Comparison of ENCODE assay signal across 25 mouse cellular contexts in the genomic region with DNA sequence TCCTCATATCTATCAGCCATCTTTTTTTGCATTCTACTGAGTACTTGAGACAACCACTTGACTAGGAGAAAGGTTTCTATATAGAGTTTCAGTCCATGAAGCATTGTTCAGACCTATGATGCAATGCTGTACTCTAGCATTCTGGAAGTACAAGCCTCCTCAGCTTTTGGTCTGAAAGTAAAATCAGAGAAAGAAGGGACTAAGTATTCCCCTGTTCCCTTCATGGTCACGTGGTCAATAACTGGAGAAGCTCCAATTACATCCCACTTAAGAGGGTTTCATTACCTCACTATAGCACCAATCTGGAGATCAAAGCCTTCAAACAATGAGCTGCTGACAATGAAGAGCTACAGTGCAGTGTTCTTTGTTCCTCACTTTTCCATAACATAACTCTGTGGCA.
DNase-seq lines count a peak whose midpoint lies in the region; ATAC-seq and TF ChIP-seq lines count a peak whose summit lies in the region.
"Had no signal": no experiment of that assay in that cellular context is flagged by ENCODE, and none has a peak within 500 bp of the region (broad histone marks: within the 10 kb centered on the region; RNA-seq: fewer than 3 reads in every experiment).

No protein-coding gene starts in this region.

- no peak for TF ChIP-seq CTCF in lung, embryonic 14.5 days (IDR thresholded peaks at IDR 0.05; ENCODE audit: low read depth)
- TF ChIP-seq CTCF in lung, postnatal 0 days (IDR thresholded peaks at IDR 0.05): no peak
- no peak for TF ChIP-seq CTCF in lung, adult 2 months (IDR thresholded peaks at IDR 0.05; ENCODE audit: insufficient read depth, low read length)

- 23% methylated on average over 1 of the region's 1 CpGs for WGBS in lung, embryonic 14.5 days
- 19% methylated on average over 1 of the region's 1 CpGs for WGBS in lung, postnatal 0 days
- WGBS in lung, adult 2 months: 29% methylated on average over 1 of the region's 1 CpGs
- whole genome bisulfite sequencing in heart, embryonic 11.5 days (ENCODE audit: insufficient replicate concordance): 29% methylated on average over 1 of the region's 1 CpGs

- H3K36me3 ChIP-seq in lung, embryonic 14.5 days (ENCODE audit: insufficient read depth): no peaks in the 10 kb centered on the region
- H3K36me3 ChIP-seq in lung, postnatal 0 days (ENCODE audit: insufficient read depth, low read length): no peaks in the 10 kb centered on the region
- no peaks in the 10 kb centered on the region for H3K36me3 ChIP-seq in heart, embryonic 11.5 days (ENCODE audit: control insufficient read depth, insufficient read depth, low read length)
- H3K36me3 ChIP-seq: forebrain, embryonic 12.5 days; forebrain, embryonic 15.5 days; heart, embryonic 13.5 days had no signal

- no peak overlapping the region for H3K4me3 ChIP-seq in lung, embryonic 14.5 days (ENCODE audit: low read depth, low read length)
- H3K4me3 ChIP-seq in lung, postnatal 0 days (ENCODE audit: low read depth, low read length): no peak overlapping the region
- H3K4me3 ChIP-seq in lung, adult 2 months (replicated peaks; ENCODE audit: extremely low read depth, low read depth, low read length): no peak overlapping the region
- no peak overlapping the region for H3K4me3 ChIP-seq in heart, embryonic 11.5 days (ENCODE audit: low read depth, low read length)
- H3K4me3 ChIP-seq: erythroblast, embryonic 14.5 days; forebrain, embryonic 12.5 days; forebrain, embryonic 15.5 days; heart, embryonic 13.5 days had no signal

- H3K27ac ChIP-seq in lung, embryonic 14.5 days (ENCODE audit: low read depth): no peak overlapping the region
- H3K27ac ChIP-seq in lung, postnatal 0 days (ENCODE audit: low read length): no peak overlapping the region
- H3K27ac ChIP-seq in heart, embryonic 11.5 days (ENCODE audit: low read depth, low read length): no peak overlapping the region
- H3K27ac ChIP-seq: forebrain, embryonic 12.5 days; forebrain, embryonic 15.5 days; heart, embryonic 13.5 days; hindbrain, embryonic 14.5 days; hindbrain, postnatal 0 days had no signal

- no peak overlapping the region for H3K9ac ChIP-seq in lung, embryonic 14.5 days
- no peak overlapping the region for H3K9ac ChIP-seq in lung, postnatal 0 days (replicated peaks; ENCODE audit: low read depth)
- H3K9ac ChIP-seq in heart, embryonic 11.5 days (ENCODE audit: low read depth, low read length): no peak overlapping the region
- H3K9ac ChIP-seq: forebrain, embryonic 12.5 days; forebrain, embryonic 15.5 days; heart, embryonic 13.5 days; hindbrain, embryonic 14.5 days had no signal

- H3K9me3 ChIP-seq in lung, embryonic 14.5 days (ENCODE audit: low read depth, low read length): no peaks in the 10 kb centered on the region
- H3K9me3 ChIP-seq in lung, postnatal 0 days (ENCODE audit: low read length): no peaks in the 10 kb centered on the region
- no peaks in the 10 kb centered on the region for H3K9me3 ChIP-seq in heart, embryonic 11.5 days (replicated peaks; ENCODE audit: control insufficient read depth, low read length)
- H3K9me3 ChIP-seq: forebrain, embryonic 12.5 days; forebrain, embryonic 15.5 days; heart, embryonic 13.5 days had no signal

- peak; percentile 7 for DNase-seq in lung, embryonic 14.5 days
- DNase-seq in lung, postnatal 10 days: no peak
- peak; percentile 7 for DNase-seq in lung, postnatal 0 days (ENCODE audit: low spot score)
- DNase-seq in lung, adult 2 months: no peak
- DNase-seq in adipocyte (ENCODE audit: low spot score): peak; percentile 6
- no peak for DNase-seq in spleen, postnatal 36 days (ENCODE audit: low spot score in 2 of 2)
- DNase-seq: adrenal gland, adult 8-10 months; adrenal gland, postnatal 36 days; B cell, adult 2 months; cerebellum, adult 18-20 months; cerebellum, adult 9-10 months; cerebellum, postnatal 14 days; gastrocnemius, postnatal 25 days; heart, adult 18-20 months; heart, postnatal 14 days; heart, postnatal 4 days had no signal

- TF ChIP-seq EP300 in lung, postnatal 0 days (IDR thresholded peaks at IDR 0.05): no peak

- H3K27me3 ChIP-seq in lung, embryonic 14.5 days (ENCODE audit: insufficient read depth, low read length): no peaks in the 10 kb centered on the region
- H3K27me3 ChIP-seq in lung, postnatal 0 days (replicated peaks; ENCODE audit: insufficient read depth, low read length): no peaks in the 10 kb centered on the region
- H3K27me3 ChIP-seq in heart, embryonic 11.5 days (ENCODE audit: control insufficient read depth, insufficient read depth, low read length): no peaks in the 10 kb centered on the region
- H3K27me3 ChIP-seq: forebrain, embryonic 12.5 days; forebrain, embryonic 15.5 days; heart, embryonic 13.5 days had no signal

- no peaks in the 10 kb centered on the region for H3K4me1 ChIP-seq in lung, embryonic 14.5 days (ENCODE audit: insufficient read depth)
- H3K4me1 ChIP-seq in lung, postnatal 0 days (ENCODE audit: insufficient read depth, low read depth, low read length): no peaks in the 10 kb centered on the region
- H3K4me1 ChIP-seq in lung, adult 2 months (ENCODE audit: control insufficient read depth, insufficient read depth, low read length): no peaks in the 10 kb centered on the region
- no peaks in the 10 kb centered on the region for H3K4me1 ChIP-seq in heart, embryonic 11.5 days (ENCODE audit: control insufficient read depth, insufficient read depth, low read length)
- H3K4me1 ChIP-seq: forebrain, embryonic 12.5 days; forebrain, embryonic 15.5 days; heart, embryonic 13.5 days had no signal

- TF ChIP-seq POLR2A in lung, adult 2 months (IDR thresholded peaks at IDR 0.05; ENCODE audit: borderline replicate concordance, extremely low read depth, low read depth, low read length): no peak

- ATAC-seq in lung, embryonic 14.5 days (ENCODE audit: insufficient read depth): no peak; the same call in 1 of the 2 replicates
- no peak for ATAC-seq in lung, postnatal 0 days
- ATAC-seq in heart, embryonic 11.5 days (replicated peaks; ENCODE audit: insufficient number of reproducible peaks, low FRiP score, low TSS enrichment): no peak
- ATAC-seq: CD4-positive, CD25-positive, alpha-beta regulatory T cell, adult 4 months; forebrain, embryonic 15.5 days; hindbrain, postnatal 0 days; inflammation-experienced regulatory T-cells, adult 6 months had no signal

- H3K4me2 ChIP-seq in lung, embryonic 14.5 days: no peak overlapping the region
- no peak overlapping the region for H3K4me2 ChIP-seq in lung, postnatal 0 days (replicated peaks; ENCODE audit: low read depth, low read length)
- no peak overlapping the region for H3K4me2 ChIP-seq in heart, embryonic 11.5 days
- H3K4me2 ChIP-seq: forebrain, embryonic 12.5 days; forebrain, embryonic 15.5 days; heart, embryonic 13.5 days; hindbrain, embryonic 14.5 days had no signal

Comparison
In these comparisons a context has a peak if more than half of its experiments do, and no peak if none do; other contexts are left out.
1. DNase-seq: peak in lung, embryonic 14.5 days (single experiment), lung, postnatal 0 days (single experiment) and adipocyte (single experiment); none in lung, postnatal 10 days (single experiment), lung, adult 2 months (single experiment) and spleen, postnatal 36 days (0 of 2).